Mouse (Mus musculus) limb, embryonic 13.5 days (tissue): ENCODE measurements around the gene Nmrk2. TPM values are rescaled to one million over a fixed set of nuclear protein-coding genes. Genes with fewer than 3 reads are reported as not detected.

ENCODE experiments used
- ATAC-seq: fragments of 200-750 bp; cut with Nextera tagmentation; 2 replicates; pipeline ENCODE4 v1.8.0; 2017; ENCODE audit warnings: low read depth, moderate number of reproducible peaks, moderate TSS enrichment; ENCODE audit not compliant: low FRiP score
- H3K27ac ChIP-seq: fragments of 300-500 bp; sonication (generic); 2 replicates; pipeline ENCODE4 v1.5.1; 2015; ENCODE audit warnings: inconsistent platforms, mild to moderate bottlenecking, moderate library complexity
- H3K27me3 ChIP-seq: fragments of 300-500 bp; sonication (generic); 2 replicates; pipeline ENCODE4 v1.6.1; 2015; ENCODE audit warnings: mild to moderate bottlenecking, inconsistent platforms
- H3K36me3 ChIP-seq: fragments of 300-500 bp; sonication (generic); 2 replicates; pipeline ENCODE4 v1.6.1; 2015; ENCODE audit warnings: inconsistent platforms, mild to moderate bottlenecking, moderate library complexity
- H3K4me1 ChIP-seq: fragments of 300-500 bp; sonication (generic); 2 replicates; pipeline ENCODE4 v1.6.1; 2015; ENCODE audit warnings: inconsistent platforms
- H3K4me2 ChIP-seq: fragments of 300-500 bp; sonication (generic); replicated peaks from 2 replicates; pipeline ENCODE4 v1.6.1; 2015; ENCODE audit warnings: inconsistent platforms, mild to moderate bottlenecking, moderate library complexity
- H3K4me3 ChIP-seq: fragments of 300-500 bp; sonication (generic); 2 replicates; pipeline ENCODE4 v1.5.1; 2015; ENCODE audit warnings: moderate library complexity, mild to moderate bottlenecking, inconsistent platforms
- H3K9ac ChIP-seq: fragments of 300-500 bp; sonication (generic); 2 replicates; pipeline ENCODE4 v1.6.1; 2015; ENCODE audit warnings: mild to moderate bottlenecking, inconsistent platforms
- H3K9me3 ChIP-seq: fragments of 300-500 bp; sonication (generic); 2 replicates; pipeline ENCODE4 v1.6.1; 2016; ENCODE audit warnings: inconsistent platforms
- WGBS: fragments of 180-500 bp; shearing (Covaris S2); methylation state at CpG from one replicate; pipeline ENCODE4 v1.1.7; 2015; 5-methylcytosine and 5-hydroxymethylcytosine counted together
- polyA plus RNA-seq: library from polyadenylated mRNA; unstranded; fragments of >200 nt; fragmentation: Nextera tagmentation; extraction: Ambion mirVana; gene quantifications from 2 replicates; pipeline ENCODE4 v1.2.1, GENCODE M21; 2015

Gene Nmrk2
- polyA plus RNA-seq, 1 experiment from 2014 or later: 0.18 TPM

DNA sequence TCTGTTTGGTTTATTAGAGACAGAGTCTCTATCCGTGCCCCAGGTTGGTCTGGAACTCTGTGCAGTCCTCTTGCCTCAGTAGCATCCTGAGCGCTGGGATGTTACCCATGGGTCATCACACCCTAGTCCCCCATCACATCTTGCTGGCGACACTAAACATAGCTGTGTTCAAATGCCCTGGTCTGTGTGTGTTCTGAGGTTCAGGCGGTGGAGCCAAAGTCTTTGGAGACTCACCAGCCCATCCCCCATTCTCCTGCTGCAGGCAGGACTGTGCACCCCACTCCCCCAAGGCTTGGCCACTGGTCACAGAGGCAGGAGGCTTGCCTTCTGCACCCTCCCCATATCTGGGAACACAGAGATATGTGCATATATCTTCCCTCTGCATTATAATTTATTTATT, 2.3 kb upstream of the Nmrk2 start:
- Histone ChIP-seq H3K27me3 (peaks cover 10% of the 10 kb centered on the region; the same call in 1 of the 2 replicates), H3K9ac (no peak overlapping the region), H3K27ac (no peak overlapping the region), H3K4me3 (no peak overlapping the region), H3K9me3 (no peaks in the 10 kb centered on the region), H3K4me1 (no peaks in the 10 kb centered on the region), H3K36me3 (no peaks in the 10 kb centered on the region), H3K4me2 (no peak overlapping the region)
- WGBS: 68% methylated on average over 4 of the region's 4 CpGs
- no peak for ATAC-seq

DNA sequence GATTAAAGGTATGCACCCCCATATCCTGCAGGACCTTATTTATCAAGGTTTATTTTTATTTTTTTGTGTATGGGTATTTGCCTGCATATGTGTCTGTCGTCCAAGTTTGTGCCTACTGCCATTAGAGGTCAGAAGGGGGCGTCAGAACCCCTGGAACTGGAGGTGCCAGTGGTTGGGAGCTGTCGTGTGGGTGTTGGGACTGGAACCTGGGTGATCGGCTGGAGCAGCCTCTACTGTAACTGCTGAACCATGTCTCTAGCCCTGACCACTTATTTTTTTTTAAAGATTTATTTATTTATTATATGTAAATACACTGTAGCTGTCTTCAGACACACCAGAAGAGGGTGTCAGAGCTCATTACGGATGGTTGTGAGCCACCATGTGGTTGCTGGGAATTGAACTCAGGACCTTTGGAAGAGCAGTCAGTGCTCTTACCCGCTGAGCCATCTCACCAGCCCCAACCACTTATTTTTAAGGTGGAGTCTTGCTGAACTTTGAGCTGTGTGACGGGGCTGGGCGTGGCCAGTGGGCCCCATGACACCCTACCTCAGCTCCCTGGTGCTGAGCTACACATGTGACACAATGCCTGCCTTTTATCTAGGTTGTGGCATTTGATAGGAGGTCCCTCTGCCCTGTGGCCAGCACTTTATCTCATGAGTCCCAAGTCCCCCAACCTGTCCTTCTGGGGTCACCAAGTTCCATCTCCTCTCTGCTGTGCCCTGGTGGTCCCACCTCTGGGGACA, 1.3 kb upstream of the Nmrk2 start:
- Histone ChIP-seq H3K27ac (no peak overlapping the region), H3K27me3 (peaks cover 17% of the 10 kb centered on the region; the same call in 1 of the 2 replicates), H3K36me3 (no peaks in the 10 kb centered on the region), H3K4me2 (no peak overlapping the region), H3K9ac (no peak overlapping the region), H3K4me1 (no peaks in the 10 kb centered on the region), H3K9me3 (no peaks in the 10 kb centered on the region), H3K4me3 (no peak overlapping the region)
- no peak for ATAC-seq
- 68% methylated on average over 8 of the region's 8 CpGs for WGBS

- Histone ChIP-seq H3K9me3 (no peaks in the 10 kb centered on the region), H3K27ac (no peak overlapping the region), H3K27me3 (peaks cover 37% of the 10 kb centered on the region), H3K4me1 (no peaks in the 10 kb centered on the region), H3K9ac (peak overlapping the region; percentile 48), H3K4me2 (no peak overlapping the region), H3K4me3 (no peak overlapping the region), H3K36me3 (no peaks in the 10 kb centered on the region)
- no peak for ATAC-seq
- WGBS: 71% methylated on average over 20 of the region's 20 CpGs
Observed at GRCm38 (mm10) chr10:81200605-81201287, 1.1 kb downstream of the Nmrk2 start.

GRCm38 (mm10) chr10:81200141-81200540, 1.7 kb downstream of the Nmrk2 start:
- H3K27ac ChIP-seq: no peak overlapping the region
- H3K9me3 ChIP-seq: no peaks in the 10 kb centered on the region
- H3K36me3 ChIP-seq: no peaks in the 10 kb centered on the region
- WGBS: 82% methylated on average over 13 of the region's 13 CpGs
- H3K4me1 ChIP-seq: no peaks in the 10 kb centered on the region
- H3K4me3 ChIP-seq: no peak overlapping the region
- peaks cover 43% of the 10 kb centered on the region for H3K27me3 ChIP-seq
- ATAC-seq: no peak
- peak overlapping the region; percentile 48 for H3K9ac ChIP-seq
- H3K4me2 ChIP-seq: no peak overlapping the region

GRCm38 (mm10) chr10:81198990-81199389, 2.9 kb downstream of the Nmrk2 start:
- Histone ChIP-seq H3K9ac (0 out of 2 replicates have a peak overlapping the region, but pooled peaks have one; percentile 43), H3K27me3 (peaks cover 55% of the 10 kb centered on the region), H3K9me3 (no peaks in the 10 kb centered on the region), H3K4me1 (peaks cover 9% of the 10 kb centered on the region), H3K36me3 (no peaks in the 10 kb centered on the region), H3K4me2 (no peak overlapping the region), H3K4me3 (no peak overlapping the region), H3K27ac (no peak overlapping the region)
- WGBS: 81% methylated on average over 6 of the region's 6 CpGs
- ATAC-seq: no peak

GRCm38 (mm10) chr10:81198230-81198629, 3.6 kb downstream of the Nmrk2 start:
- Histone ChIP-seq H3K4me2 (no peak overlapping the region), H3K27me3 (peaks cover 60% of the 10 kb centered on the region), H3K9me3 (no peaks in the 10 kb centered on the region), H3K27ac (no peak overlapping the region), H3K4me1 (peaks cover 13% of the 10 kb centered on the region), H3K9ac (no peak overlapping the region), H3K36me3 (no peaks in the 10 kb centered on the region), H3K4me3 (no peak overlapping the region)
- under 1% methylated on average over 9 of the region's 9 CpGs for WGBS
- no peak for ATAC-seq

DNA sequence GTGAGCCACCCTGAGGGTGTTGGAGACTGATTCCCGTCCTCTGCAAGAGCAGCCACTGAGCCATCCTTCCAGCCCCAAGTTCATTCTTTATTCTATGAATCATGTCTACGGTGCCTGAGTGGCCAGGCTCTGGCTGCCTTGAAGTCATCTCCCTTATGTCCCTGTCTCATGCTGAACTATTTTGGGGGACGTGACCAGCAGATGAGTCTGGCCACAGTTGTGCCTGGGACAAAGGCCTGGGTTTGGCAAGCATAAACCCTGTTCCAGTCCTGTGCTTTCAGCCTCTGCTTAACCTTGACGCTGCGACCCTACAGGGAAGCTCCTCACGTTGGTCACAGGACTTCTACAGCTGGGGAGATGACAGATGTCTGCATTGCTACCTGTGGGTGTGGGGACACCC, 4.5 kb downstream of the Nmrk2 start:
- Histone ChIP-seq H3K4me2 (no peak overlapping the region), H3K4me3 (no peak overlapping the region), H3K27ac (no peak overlapping the region), H3K27me3 (peaks cover 63% of the 10 kb centered on the region), H3K9ac (0 out of 2 replicates have a peak overlapping the region, but pooled peaks have one; percentile 9), H3K9me3 (no peaks in the 10 kb centered on the region), H3K36me3 (no peaks in the 10 kb centered on the region), H3K4me1 (peaks cover 19% of the 10 kb centered on the region)
- ATAC-seq: no peak
- WGBS: 52% methylated on average over 6 of the region's 6 CpGs

GRCm38 (mm10) chr10:81196470-81197065, 5.3 kb downstream of the Nmrk2 start:
- H3K4me3 ChIP-seq: no peak overlapping the region
- H3K27me3 ChIP-seq: peaks cover 63% of the 10 kb centered on the region
- H3K4me1 ChIP-seq: peaks cover 25% of the 10 kb centered on the region
- peak overlapping the region; percentile 19; the same call in 1 of the 2 replicates for H3K9ac ChIP-seq
- no peaks in the 10 kb centered on the region for H3K9me3 ChIP-seq
- no peak for ATAC-seq
- no peak overlapping the region for H3K4me2 ChIP-seq
- 0 out of 2 replicates have a peak, but pooled peaks cover under 1% of the 10 kb centered on the region for H3K36me3 ChIP-seq
- H3K27ac ChIP-seq: no peak overlapping the region
- WGBS: 57% methylated on average over 11 of the region's 11 CpGs

- Histone ChIP-seq H3K9ac (peak overlapping the region; percentile 48), H3K9me3 (no peaks in the 10 kb centered on the region), H3K4me1 (peaks cover 28% of the 10 kb centered on the region), H3K4me2 (peak overlapping the region; percentile 17; the same call in 1 of the 2 replicates), H3K36me3 (peaks cover 13% of the 10 kb centered on the region), H3K4me3 (peak overlapping the region; percentile 11; the same call in 1 of the 2 replicates), H3K27ac (no peak overlapping the region), H3K27me3 (peaks cover 63% of the 10 kb centered on the region)
- ATAC-seq: no peak
- 56% methylated on average over 4 of the region's 4 CpGs for WGBS
Observed at GRCm38 (mm10) chr10:81195300-81195699, 6.6 kb downstream of the Nmrk2 start.

GRCm38 (mm10) chr10:81193991-81194774, 7.7 kb downstream of the Nmrk2 start:
- Histone ChIP-seq H3K27me3 (peaks cover 53% of the 10 kb centered on the region), H3K27ac (peak overlapping the region; percentile 28; the same call in 1 of the 2 replicates), H3K9me3 (no peaks in the 10 kb centered on the region), H3K9ac (peak overlapping the region; percentile 39), H3K4me3 (peak overlapping the region; percentile 11), H3K36me3 (peaks cover 21% of the 10 kb centered on the region), H3K4me2 (peak overlapping the region; percentile 31), H3K4me1 (peaks cover 28% of the 10 kb centered on the region)
- WGBS: 13% methylated on average over 37 of the region's 37 CpGs
- no peak for ATAC-seq

- WGBS: 7% methylated on average over 19 of the region's 19 CpGs
- Histone ChIP-seq H3K27ac (peak overlapping the region; percentile 93), H3K27me3 (peaks cover 47% of the 10 kb centered on the region), H3K4me3 (peak overlapping the region; percentile 68), H3K9me3 (no peaks in the 10 kb centered on the region), H3K36me3 (peaks cover 30% of the 10 kb centered on the region), H3K4me2 (peak overlapping the region; percentile 95), H3K4me1 (peaks cover 28% of the 10 kb centered on the region), H3K9ac (peak overlapping the region; percentile 85)
- peak; percentile 18 for ATAC-seq
Observed at GRCm38 (mm10) chr10:81192968-81193501, 8.8 kb downstream of the Nmrk2 start.
